Mouse (Mus musculus) subcutaneous adipose tissue, adult 2 months (tissue): ENCODE results near the gene Efcab7. TPM values are rescaled to one million over a fixed set of nuclear protein-coding genes. Genes with fewer than 3 reads are reported as not detected.

Experiments
- polyA plus RNA-seq: library from polyadenylated mRNA; depleted of rRNA; stranded (reverse); fragments of >200 nt; gene quantifications from 2 replicates; pipeline ENCODE4 v1.2.3, GENCODE M21; 2012; ENCODE audit warnings: low replicate concordance; rRNA removed

The Efcab7 gene
- polyA plus RNA-seq, result 2.1 and 5.5 TPM in 2 replicates

GRCm38 (mm10) chr4:99829094-99830073 is at the start of gene Efcab7:
Efcab7 (plus strand) TSS chr4:99829198.

DNA sequence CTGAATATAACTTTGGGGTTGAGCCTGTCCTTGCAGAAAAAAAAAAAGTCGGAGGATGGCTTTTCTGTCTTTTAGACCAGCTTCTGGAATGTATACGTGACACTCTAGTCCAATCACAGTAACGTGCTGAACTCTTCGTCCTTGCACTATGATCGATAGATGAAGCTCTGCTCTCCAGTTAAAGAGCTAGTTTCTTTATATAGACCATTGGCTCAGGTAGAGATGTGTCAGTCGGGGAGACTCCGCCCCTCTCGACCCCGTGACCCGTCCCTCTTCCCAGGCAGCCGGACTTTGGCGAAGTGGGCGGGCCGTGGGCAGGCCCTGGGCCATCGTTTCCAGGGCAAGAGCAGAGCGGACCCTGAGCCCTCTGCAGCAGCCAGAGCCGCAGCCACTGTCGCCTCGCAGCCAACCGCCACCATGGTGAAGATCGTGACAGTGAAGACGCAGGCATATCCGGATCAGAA is 100.2 kb downstream of the Efcab7 start, which contains the start of gene Pgm1:
Gene Pgm1, plus strand, starts transcription at position 266 of the 464 bp plus-strand sequence.

GRCm38 (mm10) chr4:99929613-99930517 is 100.9 kb downstream of the Efcab7 start, which contains the start of gene Itgb3bp:
Itgb3bp (minus strand) TSS chr4:99929813.

Other genes starting within 250 kb of the Efcab7 start
- 0.32 and 0.35 TPM in 2 replicates for gene Foxd3, start 172.9 kb upstream of the Efcab7 start, polyA plus RNA-seq
- gene Alg6, start 113.5 kb upstream of the Efcab7 start, polyA plus RNA-seq, result 3.0 and 8.0 TPM in 2 replicates
- gene Pgm1, start 100.2 kb downstream of the Efcab7 start, polyA plus RNA-seq, result 119 and 186 TPM in 2 replicates
- gene Itgb3bp, start 100.6 kb downstream of the Efcab7 start, polyA plus RNA-seq, result 0.97 and 1.1 TPM in 2 replicates